ENCODE assay signal across 11 mouse cellular contexts in the genomic region with DNA sequence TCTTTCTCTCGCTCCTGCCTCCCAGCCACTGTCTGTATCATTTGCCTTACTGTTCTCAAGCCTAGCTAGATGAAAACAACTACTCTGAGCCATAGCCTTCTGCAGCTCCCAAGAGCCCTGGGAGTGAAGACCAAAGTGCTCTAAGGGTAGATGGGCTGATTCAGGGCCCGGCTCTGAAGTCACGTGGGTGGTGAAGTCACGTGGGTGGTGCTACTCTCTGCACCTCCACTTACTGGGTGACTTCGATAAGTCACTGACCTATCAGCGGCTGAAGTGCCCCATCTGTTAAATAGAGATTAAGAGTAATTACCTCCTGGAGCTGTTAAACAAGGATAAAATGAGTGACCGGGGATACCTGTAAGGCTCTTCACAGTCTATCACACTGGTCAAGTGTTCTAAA. TPM values are rescaled to one million over a fixed set of nuclear protein-coding genes. Genes with fewer than 3 reads are reported as not detected.
DNase-seq lines count a peak whose midpoint lies in the region; ATAC-seq and TF ChIP-seq lines count a peak whose summit lies in the region.
"Had no signal": no experiment of that assay in that cellular context is flagged by ENCODE, and none has a peak within 500 bp of the region (broad histone marks: within the 10 kb centered on the region; RNA-seq: fewer than 3 reads in every experiment).

No protein-coding gene starts in this region.

- no peak for TF ChIP-seq POLR2A in heart, adult 2 months (IDR thresholded peaks at IDR 0.05; ENCODE audit: insufficient read depth, low read depth, low read length)

- H3K36me3 ChIP-seq in heart, adult 2 months (ENCODE audit: control insufficient read depth, insufficient read depth, low read length): no peaks in the 10 kb centered on the region; the same call in 1 of the 2 replicates
- peaks cover 28% of the 10 kb centered on the region; the same call in 1 of the 2 replicates for H3K36me3 ChIP-seq in stomach, embryonic 14.5 days (ENCODE audit: control insufficient read depth, insufficient read depth, low read length)
- peaks cover 21% of the 10 kb centered on the region for H3K36me3 ChIP-seq in stomach, postnatal 0 days (ENCODE audit: control insufficient read depth, insufficient read depth, low read length)
- peaks cover 32% of the 10 kb centered on the region for H3K36me3 ChIP-seq in stomach, embryonic 15.5 days

- no peak overlapping the region for H3K4me2 ChIP-seq in stomach, embryonic 14.5 days (replicated peaks; ENCODE audit: low read depth, low read length)
- H3K4me2 ChIP-seq in stomach, postnatal 0 days (replicated peaks; ENCODE audit: low read depth): no peak overlapping the region
- H3K4me2 ChIP-seq in stomach, embryonic 15.5 days: 0 out of 2 replicates have a peak overlapping the region, but pooled peaks have one; percentile 4

- no peak overlapping the region for H3K4me3 ChIP-seq in heart, adult 2 months
- no peak overlapping the region for H3K4me3 ChIP-seq in stomach, embryonic 14.5 days (ENCODE audit: low read depth, low read length)
- H3K4me3 ChIP-seq in stomach, postnatal 0 days (ENCODE audit: low read depth, low read length): no peak overlapping the region
- no peak overlapping the region for H3K4me3 ChIP-seq in stomach, embryonic 15.5 days (replicated peaks)

- TF ChIP-seq CTCF in heart, adult 2 months (IDR thresholded peaks at IDR 0.05): no peak
- TF ChIP-seq CTCF in stomach, postnatal 0 days (IDR thresholded peaks at IDR 0.05; ENCODE audit: low read depth): no peak

- H3K4me1 ChIP-seq in heart, adult 2 months (ENCODE audit: control insufficient read depth, insufficient read depth, low read length): peaks cover 5% of the 10 kb centered on the region
- no peaks in the 10 kb centered on the region for H3K4me1 ChIP-seq in stomach, embryonic 14.5 days (ENCODE audit: control insufficient read depth, insufficient read depth, low read length)
- no peaks in the 10 kb centered on the region for H3K4me1 ChIP-seq in stomach, postnatal 0 days (replicated peaks; ENCODE audit: control insufficient read depth, insufficient read depth)
- peaks cover 9% of the 10 kb centered on the region for H3K4me1 ChIP-seq in stomach, embryonic 15.5 days

- H3K27me3 ChIP-seq in heart, adult 2 months (ENCODE audit: control insufficient read depth, insufficient read depth, low read length): no peaks in the 10 kb centered on the region
- 0 out of 2 replicates have a peak, but pooled peaks cover 4% of the 10 kb centered on the region for H3K27me3 ChIP-seq in stomach, embryonic 14.5 days (ENCODE audit: control insufficient read depth, insufficient read depth, low read length)
- no peaks in the 10 kb centered on the region for H3K27me3 ChIP-seq in stomach, postnatal 0 days (ENCODE audit: control insufficient read depth, insufficient read depth, low read length)
- H3K27me3 ChIP-seq in stomach, embryonic 15.5 days (replicated peaks): peaks cover under 1% of the 10 kb centered on the region; the same call in 1 of the 2 replicates

- H3K27ac ChIP-seq in heart, adult 2 months: peak overlapping the region; percentile 61
- H3K27ac ChIP-seq in stomach, embryonic 14.5 days (ENCODE audit: low read length): no peak overlapping the region
- H3K27ac ChIP-seq in stomach, postnatal 0 days (replicated peaks): no peak overlapping the region
- no peak overlapping the region for H3K27ac ChIP-seq in stomach, embryonic 15.5 days

- no peaks in the 10 kb centered on the region for H3K9me3 ChIP-seq in stomach, embryonic 14.5 days (ENCODE audit: control insufficient read depth, low read depth, low read length)
- H3K9me3 ChIP-seq in stomach, postnatal 0 days (ENCODE audit: control insufficient read depth, low read length): no peaks in the 10 kb centered on the region
- no peaks in the 10 kb centered on the region for H3K9me3 ChIP-seq in stomach, embryonic 15.5 days

- H3K79me2 ChIP-seq in heart, adult 2 months (replicated peaks; ENCODE audit: control insufficient read depth, insufficient read depth, low read length): no peaks in the 10 kb centered on the region

- intact Hi-C loops in heart, adult 2 months (cut with DNase I): no loop called here
- intact Hi-C loops in left cerebral cortex, postnatal 10 days (cut with DNase I): no loop called here

- 30% methylated on average over 7 of the region's 7 CpGs for WGBS in heart, adult 2 months
- 60% methylated on average over 7 of the region's 7 CpGs for WGBS in stomach, embryonic 14.5 days
- WGBS in stomach, postnatal 0 days: 48% methylated on average over 7 of the region's 7 CpGs
- 49% methylated on average over 7 of the region's 7 CpGs for WGBS in stomach, embryonic 15.5 days

- ATAC-seq in stomach, embryonic 14.5 days (ENCODE audit: insufficient number of reproducible peaks, insufficient read depth, low FRiP score, low read depth): peak; percentile 65; the same call in 1 of the 2 replicates
- ATAC-seq in stomach, postnatal 0 days (ENCODE audit: low FRiP score, low TSS enrichment): no peak
- peak; percentile 82 for ATAC-seq in stomach, embryonic 15.5 days (ENCODE audit: insufficient read depth, low FRiP score, low read depth)

- TF ChIP-seq EP300 in heart, adult 2 months (IDR thresholded peaks at IDR 0.05; ENCODE audit: insufficient read depth, low read depth, low read length): no peak
- TF ChIP-seq EP300 in stomach, postnatal 0 days (optimal IDR thresholded peaks at IDR 0.05): no peak

- DNase-seq in heart, adult 2 months: no peak
- no peak for DNase-seq in heart, adult 8-10 months (ENCODE audit: low spot score)
- no peak for DNase-seq in stomach, postnatal 0 days (ENCODE audit: low spot score)
- DNase-seq in kidney, postnatal 25 days: peak; percentile 66 to 68
- DNase-seq in left cerebral cortex, postnatal 10 days (ENCODE audit: extremely low spot score in 1 of 2, low spot score in 2 of 2): no peak
- DNase-seq in layer of hippocampus, adult 9-10 months (ENCODE audit: low spot score): no peak
- DNase-seq: cerebellum, postnatal 36 days had no signal

- H3K9ac ChIP-seq in heart, adult 2 months (ENCODE audit: low read depth, low read length): no peak overlapping the region
- no peak overlapping the region for H3K9ac ChIP-seq in stomach, embryonic 14.5 days (replicated peaks; ENCODE audit: low read depth, low read length)
- H3K9ac ChIP-seq in stomach, postnatal 0 days (ENCODE audit: low read length): no peak overlapping the region
- no peak overlapping the region for H3K9ac ChIP-seq in stomach, embryonic 15.5 days

RNA-seq across cellular contexts. Expression of a gene that starts 4.5 kb away (rescaled TPM):
- total RNA-seq in heart, adult 2 months (2021): not detected
- polyA plus RNA-seq in heart, adult 2 months (2012; rRNA removed): 0.20 and 0.68 TPM in 2 replicates
- total RNA-seq in heart, adult 8-10 months (2022): under 1 TPM in 1 of 4 experiments, not detected in 3; 0.23 TPM
- 11.1 TPM in 2 replicates for polyA plus RNA-seq in stomach, embryonic 14.5 days (2014; fragmentation: Nextera tagmentation; extraction: Ambion mirVana)
- 12.3 TPM in 2 replicates for polyA plus RNA-seq in stomach, postnatal 0 days (2015; fragmentation: Nextera tagmentation; extraction: Ambion mirVana)
- 12.9 and 15.4 TPM in 2 replicates for polyA plus RNA-seq in stomach, embryonic 15.5 days (2015; fragmentation: Nextera tagmentation; extraction: Ambion mirVana)
- total RNA-seq in left cerebral cortex, postnatal 10 days (2021): under 1 TPM; 0.11 to 0.14 TPM

RNA-seq across cellular contexts. Expression of a gene that starts 7.8 kb away (rescaled TPM):
- 10 to 100 TPM; 21.2 to 22.4 TPM for total RNA-seq in heart, adult 2 months (2021)
- polyA plus RNA-seq in heart, adult 2 months (2012; rRNA removed): 45.3 and 48.3 TPM in 2 replicates
- 10 to 100 TPM; 20.7 to 25.3 (median 21.7) TPM for total RNA-seq in heart, adult 8-10 months (2022)
- 102 and 110 TPM in 2 replicates for polyA plus RNA-seq in stomach, embryonic 14.5 days (2014; fragmentation: Nextera tagmentation; extraction: Ambion mirVana)
- 54.4 and 58.4 TPM in 2 replicates for polyA plus RNA-seq in stomach, postnatal 0 days (2015; fragmentation: Nextera tagmentation; extraction: Ambion mirVana)
- polyA plus RNA-seq in stomach, embryonic 15.5 days (2015; fragmentation: Nextera tagmentation; extraction: Ambion mirVana): 80.8 and 81.3 TPM in 2 replicates
- 10 to 100 TPM; 28.4 to 32.2 TPM for total RNA-seq in left cerebral cortex, postnatal 10 days (2021)

RNA-seq across cellular contexts. Expression of a gene that starts 15.7 kb away (rescaled TPM):
- total RNA-seq in heart, adult 2 months (2021): 100 to 1,000 TPM; 214 to 254 TPM
- 308 and 350 TPM in 2 replicates for polyA plus RNA-seq in heart, adult 2 months (2012; rRNA removed)
- 100 to 1,000 TPM; 193 to 338 (median 283) TPM for total RNA-seq in heart, adult 8-10 months (2022)
- 433 and 495 TPM in 2 replicates for polyA plus RNA-seq in stomach, embryonic 14.5 days (2014; fragmentation: Nextera tagmentation; extraction: Ambion mirVana)
- polyA plus RNA-seq in stomach, postnatal 0 days (2015; fragmentation: Nextera tagmentation; extraction: Ambion mirVana): 329 and 366 TPM in 2 replicates
- polyA plus RNA-seq in stomach, embryonic 15.5 days (2015; fragmentation: Nextera tagmentation; extraction: Ambion mirVana): 400 and 416 TPM in 2 replicates
- 100 to 1,000 TPM; 151 to 159 TPM for total RNA-seq in left cerebral cortex, postnatal 10 days (2021)

RNA-seq across cellular contexts. Expression of a gene that starts 16.4 kb away (rescaled TPM):
- total RNA-seq in heart, adult 2 months (2021): 1 to 10 TPM; 3.4 to 5.0 TPM
- 6.0 and 6.7 TPM in 2 replicates for polyA plus RNA-seq in heart, adult 2 months (2012; rRNA removed)
- total RNA-seq in heart, adult 8-10 months (2022): 1 to 10 TPM; 3.1 to 6.9 (median 4.3) TPM
- polyA plus RNA-seq in stomach, embryonic 14.5 days (2014; fragmentation: Nextera tagmentation; extraction: Ambion mirVana): 10.6 and 11.9 TPM in 2 replicates
- 2.5 and 2.7 TPM in 2 replicates for polyA plus RNA-seq in stomach, postnatal 0 days (2015; fragmentation: Nextera tagmentation; extraction: Ambion mirVana)
- polyA plus RNA-seq in stomach, embryonic 15.5 days (2015; fragmentation: Nextera tagmentation; extraction: Ambion mirVana): 6.3 and 7.4 TPM in 2 replicates
- 100 to 1,000 TPM; 268 to 274 TPM for total RNA-seq in left cerebral cortex, postnatal 10 days (2021)

RNA-seq across cellular contexts. Expression of a gene that starts 23.8 kb away (rescaled TPM):
- not detected for total RNA-seq in heart, adult 2 months (2021)
- polyA plus RNA-seq in heart, adult 2 months (2012; rRNA removed): not detected in 2 replicates
- total RNA-seq in heart, adult 8-10 months (2022): not detected
- not detected in 2 replicates for polyA plus RNA-seq in stomach, embryonic 14.5 days (2014; fragmentation: Nextera tagmentation; extraction: Ambion mirVana)
- polyA plus RNA-seq in stomach, postnatal 0 days (2015; fragmentation: Nextera tagmentation; extraction: Ambion mirVana): 0.25 and 0.54 TPM in 2 replicates
- not detected in 2 replicates for polyA plus RNA-seq in stomach, embryonic 15.5 days (2015; fragmentation: Nextera tagmentation; extraction: Ambion mirVana)
- total RNA-seq in left cerebral cortex, postnatal 10 days (2021): not detected
- total RNA-seq: gastrocnemius, postnatal 4 days had no signal
- polyA plus RNA-seq: lung, embryonic 16.5 days had no signal

Comparison
In these comparisons a context has a peak if more than half of its experiments do, and no peak if none do; other contexts are left out.
1. DNase-seq: peak in kidney, postnatal 25 days (2 of 2); none in heart, adult 2 months (0 of 2), heart, adult 8-10 months (single experiment), stomach, postnatal 0 days (single experiment), left cerebral cortex, postnatal 10 days (0 of 2) and layer of hippocampus, adult 9-10 months (single experiment).